Mouse (Mus musculus): ENCODE data around the gene Ppp1r21.

DNA sequence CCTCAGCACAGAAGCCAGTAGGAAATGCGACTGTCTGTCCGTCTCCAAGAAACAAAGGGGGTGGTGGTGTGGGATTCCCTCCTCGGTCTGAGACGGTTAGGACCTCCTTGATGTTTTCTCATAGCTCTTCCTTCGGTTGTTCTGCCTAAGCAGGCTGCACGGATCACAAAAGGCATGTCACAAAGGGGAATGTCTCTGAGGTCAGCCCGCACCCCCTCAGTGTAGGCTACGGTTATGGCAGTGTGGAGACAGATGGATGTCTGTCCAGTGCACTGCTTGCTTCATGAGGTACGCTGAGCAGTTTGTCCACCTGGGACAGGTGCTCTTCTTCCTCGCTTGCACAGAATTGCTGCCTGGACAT, 35.2 kb upstream of the Ppp1r21 start:
- no peak for TF ChIP-seq EP300 (IDR thresholded peaks at IDR 0.05; ENCODE audit: insufficient read depth, low read depth, low read length)
- TF ChIP-seq CTCF (IDR thresholded peaks at IDR 0.05; ENCODE audit: low read depth, low read length) = no peak
- TF ChIP-seq POLR2A (IDR thresholded peaks at IDR 0.05; ENCODE audit: insufficient read depth, low read length) = no peak
